Mouse (Mus musculus): ENCODE results near the gene Gsc. TPM values are rescaled to one million over a fixed set of nuclear protein-coding genes. Genes with fewer than 3 reads are reported as not detected.

The Gsc gene
- polyA plus RNA-seq, 1 experiment from 2014 or later: not detected

Other genes with a start within 250 kb of the Gsc start
- 8.5 and 8.8 TPM in 2 replicates for gene Serpina3g, start 237.1 kb downstream of the Gsc start, polyA plus RNA-seq (2015; fragmentation: Nextera tagmentation; extraction: Ambion mirVana)
- 0.14 and 0.24 TPM in 2 replicates for gene Serpina3i, start 210.2 kb downstream of the Gsc start, polyA plus RNA-seq (2015; fragmentation: Nextera tagmentation; extraction: Ambion mirVana)
- gene Serpina3j, start 158.8 kb downstream of the Gsc start, polyA plus RNA-seq (2015; fragmentation: Nextera tagmentation; extraction: Ambion mirVana): 0.10 TPM in 1 of 2 replicates, not detected in the other
- gene Serpina3k, start 134.8 kb downstream of the Gsc start, polyA plus RNA-seq (2015; fragmentation: Nextera tagmentation; extraction: Ambion mirVana): not detected in 2 replicates
- gene Serpina3m, start 134.8 kb downstream of the Gsc start, polyA plus RNA-seq (2015; fragmentation: Nextera tagmentation; extraction: Ambion mirVana): not detected in 2 replicates
- gene Serpina3n, start 66.6 kb downstream of the Gsc start, polyA plus RNA-seq (2015; fragmentation: Nextera tagmentation; extraction: Ambion mirVana): 0.08 TPM in 1 of 2 replicates, not detected in the other

All from kidney, embryonic 15.5 days (tissue).